Mouse (Mus musculus): ENCODE results near the gene Ube2u.

Ube2u gene

DNA sequence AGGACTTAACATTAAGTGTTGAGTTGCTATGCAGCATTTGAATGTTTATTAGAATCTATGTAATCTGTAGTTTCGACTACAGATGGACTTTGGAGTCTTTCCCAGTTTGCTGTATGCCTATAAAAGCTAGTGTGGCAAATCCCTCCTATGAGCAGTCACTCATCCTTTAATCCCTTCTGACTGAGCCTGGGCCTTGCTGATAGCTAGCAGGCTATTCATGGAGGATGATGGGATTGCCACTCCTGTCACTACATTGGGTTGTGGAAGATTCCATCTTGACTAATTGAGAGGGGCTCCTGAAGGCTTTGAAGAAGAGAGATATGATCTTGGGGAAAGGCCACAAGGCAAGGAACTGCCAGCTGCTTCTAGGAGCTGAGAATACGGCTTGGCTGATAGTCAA lies 74.6 kb downstream of the Ube2u start:
- CTCF ChIA-PET: no interaction called here

DNA sequence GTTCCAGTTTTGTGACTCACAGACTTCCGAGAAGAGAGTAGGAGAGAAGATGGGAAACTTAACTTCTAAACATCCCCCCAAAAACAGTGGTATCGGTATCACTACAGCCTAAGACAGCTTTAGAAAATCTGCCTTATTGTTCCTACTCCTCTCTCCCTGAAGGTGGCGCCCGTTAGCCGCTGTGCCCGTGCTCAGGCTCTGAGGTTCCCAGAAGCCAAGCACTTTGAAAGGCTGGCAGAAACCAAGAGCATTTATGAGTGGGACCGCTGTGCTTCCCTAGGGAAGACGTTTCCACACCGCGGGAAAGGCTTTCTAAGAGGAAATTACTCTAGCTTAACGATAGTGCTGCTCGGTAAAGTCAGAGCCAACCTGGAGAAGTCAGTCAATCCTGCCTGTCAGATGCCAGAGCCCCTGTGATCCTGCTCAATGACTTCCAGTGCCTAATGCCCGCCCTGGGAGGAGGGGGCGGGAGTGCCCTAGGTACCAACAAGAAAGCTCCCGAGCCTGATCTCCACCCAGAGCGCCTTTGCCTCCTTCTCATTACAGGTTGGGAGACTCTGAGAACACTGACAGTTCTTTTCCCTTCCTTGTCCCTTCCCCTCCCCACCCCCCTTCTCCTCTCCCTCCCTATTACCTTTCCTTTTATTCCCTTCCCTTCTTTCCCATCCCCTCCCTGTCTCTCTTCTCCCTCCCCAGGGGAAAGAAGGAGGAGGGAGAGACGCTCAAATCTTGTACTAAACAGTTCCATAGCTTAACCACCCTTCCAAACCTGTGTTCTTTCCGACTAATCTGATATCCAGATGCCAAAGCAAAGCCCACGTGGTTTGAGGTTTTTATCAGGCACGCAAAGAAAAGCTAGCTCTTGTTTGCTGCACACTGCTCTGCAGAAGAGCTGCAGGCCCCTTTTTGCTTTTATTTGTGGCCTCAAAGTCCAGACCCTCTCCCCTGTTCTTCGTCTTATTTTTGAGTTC lies 109.9 kb downstream of the Ube2u start:
- CTCF ChIA-PET: no interaction called here

DNA sequence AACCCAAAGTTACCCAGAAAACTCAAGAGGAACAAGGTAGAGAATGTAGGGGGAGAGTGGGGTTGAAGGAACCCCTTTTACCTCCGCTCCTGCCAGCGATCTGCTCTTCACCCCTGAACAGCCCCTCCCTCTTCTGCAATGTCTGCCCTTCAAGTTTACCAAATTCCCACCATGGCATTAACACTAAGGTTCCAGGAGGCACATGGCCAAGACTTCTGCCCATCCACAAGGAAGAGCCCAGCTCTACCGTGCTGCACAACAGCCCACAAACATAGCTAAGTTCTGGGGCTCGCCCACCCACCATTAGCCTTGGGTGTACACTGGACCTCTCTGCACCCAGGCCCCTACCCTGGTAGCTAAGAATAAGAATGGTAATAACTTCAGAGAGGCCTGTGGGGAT lies 117.1 kb downstream of the Ube2u start:
- CTCF ChIA-PET: no interaction called here

DNA sequence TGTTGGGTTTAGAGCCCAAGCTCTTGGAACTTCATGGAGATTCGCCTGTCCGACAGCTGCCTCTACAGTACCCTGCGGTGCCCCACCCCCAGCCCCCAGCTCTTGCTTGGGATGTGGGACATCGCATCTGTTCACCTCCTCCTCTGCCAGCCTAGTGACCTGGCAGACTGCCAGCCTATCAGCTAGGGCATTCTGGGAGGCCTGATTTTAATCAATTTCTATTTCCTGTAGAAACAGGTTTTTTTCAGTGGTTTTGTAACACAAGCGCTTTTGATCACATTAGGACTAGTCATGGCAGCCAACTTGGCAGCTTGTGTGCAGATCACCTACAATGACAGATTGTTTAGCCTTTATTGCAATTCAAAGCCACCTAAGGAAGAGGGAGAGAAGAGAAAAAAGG lies 118.0 kb downstream of the Ube2u start:
- CTCF ChIA-PET: no interaction called here

DNA sequence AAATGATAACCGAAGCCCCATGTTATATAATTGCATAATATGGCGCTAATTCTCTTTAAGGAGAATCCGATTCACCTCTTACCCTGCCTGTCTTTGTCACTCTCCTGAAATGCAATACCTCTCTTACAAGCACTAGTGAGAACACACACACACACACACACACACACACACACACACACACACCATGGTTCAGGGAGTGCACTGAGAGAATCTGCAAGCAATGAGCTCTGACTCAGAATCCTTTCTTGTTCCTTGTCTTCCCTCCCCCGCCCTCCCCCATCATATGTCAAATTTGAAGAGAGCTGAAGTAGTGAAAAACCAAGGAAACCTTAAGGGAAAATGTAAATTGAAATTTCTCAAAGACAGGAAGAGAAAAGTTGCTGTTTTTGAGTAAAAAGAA lies 118.4 kb downstream of the Ube2u start:
- CTCF ChIA-PET: no interaction called here

All from spleen, embryonic (tissue).